Mouse (Mus musculus): Measurements from ENCODE around the gene Plce1. TPM values are rescaled to one million over a fixed set of nuclear protein-coding genes. Genes with fewer than 3 reads are reported as not detected.

Gene Plce1
- polyA plus RNA-seq, 1 experiment from 2014 or later = 2.0 TPM

DNA sequence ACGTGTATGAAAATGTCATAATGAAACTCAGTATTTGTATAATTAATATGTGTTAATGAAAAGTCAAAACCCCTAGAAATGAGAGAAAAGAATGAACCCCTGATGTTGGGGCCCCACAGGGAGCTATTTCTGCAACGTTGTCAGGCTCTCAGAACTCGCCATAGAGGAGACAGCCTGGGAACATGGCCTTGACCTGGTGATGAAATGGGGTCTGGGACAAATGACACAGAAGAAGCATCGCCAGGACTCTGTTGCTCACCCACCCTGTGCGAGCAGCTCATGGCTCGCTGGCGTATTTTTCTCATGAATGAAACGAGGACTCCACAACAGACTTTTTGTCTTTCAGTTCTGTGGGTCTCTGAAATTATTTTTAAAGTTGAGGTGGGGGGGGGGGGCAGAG is 109.0 kb downstream of the Plce1 start:
- Histone ChIP-seq H3K9ac (replicated peaks; ENCODE audit: low read depth) (no peak overlapping the region), H3K4me2 (replicated peaks; ENCODE audit: low read depth, low read length) (no peak overlapping the region), H3K4me1 (ENCODE audit: insufficient read depth, low read depth, low read length) (no peaks in the 10 kb centered on the region; the same call in 1 of the 2 replicates), H3K36me3 (ENCODE audit: insufficient read depth, low read length) (no peaks in the 10 kb centered on the region), H3K9me3 (ENCODE audit: low read length) (no peaks in the 10 kb centered on the region), H3K27ac (ENCODE audit: low read length) (no peak overlapping the region), H3K27me3 (replicated peaks; ENCODE audit: insufficient read depth, low read length) (no peaks in the 10 kb centered on the region), H3K4me3 (ENCODE audit: low read depth, low read length) (no peak overlapping the region)
- ATAC-seq (no peak), DNase-seq (ENCODE audit: low spot score) (no peak)
- TF ChIP-seq EP300 (IDR thresholded peaks at IDR 0.05) (no peak), CTCF (IDR thresholded peaks at IDR 0.05) (no peak)
- WGBS = 79% methylated on average over 8 of the region's 8 CpGs

DNA sequence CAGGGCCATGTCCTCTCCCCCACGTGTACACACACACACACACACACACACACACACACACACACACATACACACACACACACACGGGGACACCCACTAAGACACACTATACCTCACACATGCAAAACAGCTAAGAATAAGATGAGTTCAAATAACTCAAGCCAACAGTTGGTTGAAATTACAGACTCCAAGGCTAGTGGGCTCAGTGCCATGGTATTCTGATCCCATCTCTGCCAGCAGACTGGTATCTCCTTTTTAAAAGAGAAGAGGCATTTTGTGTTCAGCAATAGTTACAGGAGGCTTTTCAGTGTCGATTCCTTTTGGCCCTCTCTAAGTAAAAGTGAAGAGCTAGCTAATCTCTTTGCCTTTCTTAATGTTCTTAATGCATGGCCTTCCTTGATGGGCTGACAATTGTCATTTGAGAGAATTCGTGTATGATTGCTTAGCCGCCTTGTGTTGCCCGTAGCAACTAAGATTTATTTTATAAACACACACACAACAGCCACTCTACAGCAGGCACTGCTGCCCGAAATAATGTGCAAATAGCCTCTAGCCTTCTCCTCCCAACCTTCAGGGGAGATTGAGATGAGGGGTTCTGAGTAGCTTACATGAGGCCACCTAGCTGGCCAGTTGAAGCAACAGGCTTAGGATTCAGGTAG is 111.8 kb downstream of the Plce1 start:
- 61% methylated on average over 7 of the region's 7 CpGs for WGBS
- Histone ChIP-seq H3K9ac (replicated peaks; ENCODE audit: low read depth) (no peak overlapping the region), H3K4me2 (replicated peaks; ENCODE audit: low read depth, low read length) (no peak overlapping the region), H3K36me3 (ENCODE audit: insufficient read depth, low read length) (no peaks in the 10 kb centered on the region), H3K27me3 (replicated peaks; ENCODE audit: insufficient read depth, low read length) (no peaks in the 10 kb centered on the region), H3K4me1 (ENCODE audit: insufficient read depth, low read depth, low read length) (no peaks in the 10 kb centered on the region; the same call in 1 of the 2 replicates), H3K9me3 (ENCODE audit: low read length) (no peaks in the 10 kb centered on the region), H3K27ac (ENCODE audit: low read length) (no peak overlapping the region), H3K4me3 (ENCODE audit: low read depth, low read length) (no peak overlapping the region)
- DNase-seq (ENCODE audit: low spot score) = no peak
- TF ChIP-seq EP300 (IDR thresholded peaks at IDR 0.05) (no peak), CTCF (IDR thresholded peaks at IDR 0.05) (no peak)
- no peak for ATAC-seq

DNA sequence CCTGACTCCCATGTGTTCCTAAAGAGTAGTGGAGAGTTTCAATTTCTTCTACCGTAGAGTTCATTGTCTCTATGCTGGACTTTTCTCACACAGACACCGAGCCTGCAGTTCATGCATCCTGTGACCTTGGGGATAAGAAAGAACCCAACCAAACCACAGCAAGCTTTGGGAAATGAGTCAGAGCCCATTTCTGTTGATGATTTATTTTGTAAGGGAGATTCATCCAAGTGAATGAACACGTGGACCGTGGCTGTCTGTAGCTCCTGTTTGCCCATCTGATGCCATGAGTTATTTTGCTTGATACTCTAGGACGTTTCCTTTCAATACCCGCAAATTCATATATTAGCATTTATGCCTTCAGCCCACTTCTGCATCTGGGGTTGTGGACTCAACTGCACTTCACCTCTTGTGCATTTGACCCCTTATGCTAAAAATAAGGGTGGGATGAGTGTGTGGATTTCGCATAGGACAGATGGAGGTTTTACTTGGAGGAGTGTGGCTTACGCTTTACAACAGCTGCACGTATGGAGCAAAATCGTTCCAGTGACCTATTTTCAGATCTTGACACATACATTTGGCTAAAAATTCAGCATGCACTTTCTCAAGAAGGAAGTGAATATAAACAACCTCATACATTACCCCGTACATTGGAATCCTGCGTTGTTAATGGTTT is 112.5 kb downstream of the Plce1 start:
- Histone ChIP-seq H3K27me3 (replicated peaks; ENCODE audit: insufficient read depth, low read length) (no peaks in the 10 kb centered on the region), H3K36me3 (ENCODE audit: insufficient read depth, low read length) (no peaks in the 10 kb centered on the region), H3K4me3 (ENCODE audit: low read depth, low read length) (no peak overlapping the region), H3K4me1 (ENCODE audit: insufficient read depth, low read depth, low read length) (no peaks in the 10 kb centered on the region), H3K9me3 (ENCODE audit: low read length) (no peaks in the 10 kb centered on the region), H3K9ac (replicated peaks; ENCODE audit: low read depth) (no peak overlapping the region), H3K4me2 (replicated peaks; ENCODE audit: low read depth, low read length) (no peak overlapping the region), H3K27ac (ENCODE audit: low read length) (no peak overlapping the region)
- 56% methylated on average over 12 of the region's 12 CpGs for WGBS
- DNase-seq (ENCODE audit: low spot score) = peak; percentile 23
- ATAC-seq = no peak
- no peak for TF ChIP-seq CTCF (IDR thresholded peaks at IDR 0.05)
- no peak for TF ChIP-seq EP300 (IDR thresholded peaks at IDR 0.05)

DNA sequence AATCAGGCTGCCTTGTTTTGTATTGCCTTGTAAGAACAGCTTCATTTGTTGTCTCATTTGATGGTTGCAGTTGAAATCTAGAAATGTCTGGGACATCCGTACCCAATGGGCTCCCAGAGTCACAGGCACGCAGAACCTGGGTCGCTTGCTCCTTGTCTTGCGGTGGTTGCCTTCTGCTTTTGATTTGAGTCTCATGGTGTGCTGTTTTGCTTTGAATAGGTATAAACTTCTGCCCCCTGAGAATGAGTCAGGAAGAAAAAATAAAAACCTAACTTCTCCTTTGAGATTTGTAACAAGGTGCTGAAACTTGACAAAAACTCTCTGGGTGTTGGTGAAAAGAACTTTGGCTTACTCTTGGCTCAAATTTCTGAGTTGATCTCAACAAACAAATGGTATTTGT is 115.2 kb downstream of the Plce1 start:
- Histone ChIP-seq H3K9ac (replicated peaks; ENCODE audit: low read depth) (no peak overlapping the region), H3K27me3 (replicated peaks; ENCODE audit: insufficient read depth, low read length) (no peaks in the 10 kb centered on the region), H3K36me3 (ENCODE audit: insufficient read depth, low read length) (no peaks in the 10 kb centered on the region), H3K27ac (ENCODE audit: low read length) (no peak overlapping the region), H3K9me3 (ENCODE audit: low read length) (no peaks in the 10 kb centered on the region), H3K4me2 (replicated peaks; ENCODE audit: low read depth, low read length) (no peak overlapping the region), H3K4me1 (ENCODE audit: insufficient read depth, low read depth, low read length) (no peaks in the 10 kb centered on the region), H3K4me3 (ENCODE audit: low read depth, low read length) (no peak overlapping the region)
- 88% methylated on average over 4 of the region's 4 CpGs for WGBS
- ATAC-seq = no peak
- DNase-seq (ENCODE audit: low spot score) = no peak
- TF ChIP-seq EP300 (IDR thresholded peaks at IDR 0.05) (no peak), CTCF (IDR thresholded peaks at IDR 0.05) (no peak)

DNA sequence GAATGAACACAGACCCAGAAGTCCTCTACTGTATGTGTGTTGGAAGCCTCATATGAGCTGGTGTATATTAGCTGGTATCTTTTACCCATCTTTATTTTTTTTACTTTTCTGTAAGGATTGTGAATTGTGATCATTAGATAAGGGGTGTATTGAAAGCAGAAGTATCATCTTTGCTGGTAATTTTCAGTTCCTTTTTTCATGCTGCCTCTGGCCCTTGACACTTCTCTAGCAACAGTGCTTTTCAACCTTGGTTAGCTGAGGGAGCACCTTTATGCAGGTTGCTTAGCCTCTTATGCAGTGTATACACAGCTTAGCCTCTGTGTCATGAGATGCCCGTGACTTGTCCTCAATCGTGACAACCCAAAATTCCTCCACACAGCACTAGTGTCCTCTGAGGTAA is 116.5 kb downstream of the Plce1 start:
- ATAC-seq (no peak), DNase-seq (ENCODE audit: low spot score) (no peak)
- TF ChIP-seq EP300 (IDR thresholded peaks at IDR 0.05) (no peak), CTCF (IDR thresholded peaks at IDR 0.05) (no peak)
- H3K9ac ChIP-seq (replicated peaks; ENCODE audit: low read depth) = no peak overlapping the region
- no peak overlapping the region for H3K4me3 ChIP-seq (ENCODE audit: low read depth, low read length)
- H3K27ac ChIP-seq (ENCODE audit: low read length) = no peak overlapping the region
- no peaks in the 10 kb centered on the region for H3K36me3 ChIP-seq (ENCODE audit: insufficient read depth, low read length)
- no peaks in the 10 kb centered on the region for H3K4me1 ChIP-seq (ENCODE audit: insufficient read depth, low read depth, low read length)
- H3K9me3 ChIP-seq (ENCODE audit: low read length) = no peaks in the 10 kb centered on the region
- 66% methylated on average over 2 of the region's 2 CpGs for WGBS
- no peaks in the 10 kb centered on the region for H3K27me3 ChIP-seq (replicated peaks; ENCODE audit: insufficient read depth, low read length)
- H3K4me2 ChIP-seq (replicated peaks; ENCODE audit: low read depth, low read length) = no peak overlapping the region

DNA sequence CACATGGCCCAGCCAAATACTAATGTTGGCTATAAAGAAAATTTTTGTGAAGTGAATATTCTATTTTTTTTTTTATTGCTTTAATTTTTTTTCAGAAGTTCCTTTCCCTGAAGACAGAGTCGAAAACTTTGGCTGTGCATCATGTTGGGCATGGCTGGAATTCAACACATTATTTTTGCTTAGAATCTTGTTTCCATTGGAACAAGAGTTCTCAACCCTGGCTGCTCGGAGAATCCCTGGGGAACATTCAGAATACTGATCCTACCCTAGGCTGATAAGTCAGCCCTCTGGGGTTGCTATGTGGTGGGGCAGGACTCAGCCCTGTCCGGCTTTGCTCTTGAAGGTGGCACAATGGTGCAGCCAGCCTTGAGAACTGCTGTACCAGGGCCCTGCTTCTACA is 118.1 kb downstream of the Plce1 start:
- TF ChIP-seq CTCF (IDR thresholded peaks at IDR 0.05) (no peak), EP300 (IDR thresholded peaks at IDR 0.05) (no peak)
- ATAC-seq = no peak
- no peak overlapping the region for H3K9ac ChIP-seq (replicated peaks; ENCODE audit: low read depth)

More for the DNA sequence above, 118.1 kb downstream of the Plce1 start:
- Histone ChIP-seq H3K27me3 (replicated peaks; ENCODE audit: insufficient read depth, low read length) (no peaks in the 10 kb centered on the region), H3K36me3 (ENCODE audit: insufficient read depth, low read length) (no peaks in the 10 kb centered on the region), H3K4me2 (replicated peaks; ENCODE audit: low read depth, low read length) (no peak overlapping the region), H3K4me1 (ENCODE audit: insufficient read depth, low read depth, low read length) (no peaks in the 10 kb centered on the region), H3K4me3 (ENCODE audit: low read depth, low read length) (no peak overlapping the region), H3K27ac (ENCODE audit: low read length) (no peak overlapping the region), H3K9me3 (ENCODE audit: low read length) (no peaks in the 10 kb centered on the region)
- DNase-seq (ENCODE audit: low spot score) = no peak
- 83% methylated on average over 3 of the region's 3 CpGs for WGBS

All from lung, postnatal 0 days (tissue).